Mouse (Mus musculus) liver, adult 2 months (tissue): ENCODE measurements at regions not wholly inside any gene's neighbourhood (a gene's known extent, or its start where the extent isn't known, plus 50 kb on each side); places are given as distances from the start of the nearest gene placed in this dataset.

Experiments
- CTCF ChIP-seq: fragments of 200-500 bp; IDR thresholded peaks from 2 replicates; pipeline ENCODE4 v1.5.1; 2011; ENCODE audit warnings: low read depth, low read length, control low read depth
- POLR2A ChIP-seq: fragments of 200-500 bp; IDR thresholded peaks from 2 replicates; pipeline ENCODE4 v1.6.1; 2011; ENCODE audit warnings: low read length, control low read depth; ENCODE audit not compliant: insufficient read depth; ENCODE audit errors: extremely low read depth

DNA sequence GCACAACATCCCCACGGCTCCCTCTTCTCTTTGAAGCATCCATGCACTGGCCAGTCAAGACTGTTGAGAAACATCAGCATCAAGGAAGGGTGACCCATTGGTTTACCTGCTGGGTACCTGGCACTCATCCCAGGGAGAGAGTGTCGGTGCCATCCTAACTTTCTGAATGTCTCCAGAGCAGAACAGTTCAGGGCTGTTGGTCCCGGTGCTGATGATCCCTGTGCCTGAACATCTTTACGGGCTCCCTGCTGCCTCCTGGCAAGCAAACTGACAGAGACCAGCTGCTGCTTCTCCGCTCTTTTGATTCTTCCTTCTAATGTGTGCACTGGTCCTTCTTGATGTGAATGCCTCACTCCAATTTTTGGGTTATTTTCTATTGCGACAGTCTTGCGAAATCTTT lies 142.2 kb downstream of the Ipmk start:
- TF ChIP-seq CTCF, result no peak
- TF ChIP-seq POLR2A, result no peak
